Mouse (Mus musculus): ENCODE measurements at regions not wholly inside any gene's neighbourhood (a gene's known extent, or its start where the extent isn't known, plus 50 kb on each side); places are given as distances from the start of the nearest gene placed in this dataset.

GRCm38 (mm10) chr6:126240256-126240655, 73.5 kb upstream of the Ntf3 start:
- no peaks in the 10 kb centered on the region for H3K27me3 ChIP-seq (ENCODE audit: control insufficient read depth, insufficient read depth, low read length)
- ATAC-seq (ENCODE audit: insufficient read depth) (no peak), DNase-seq (ENCODE audit: low read depth in 3 of 3, low spot score in 3 of 3) (no peak)
- H3K4me1 ChIP-seq (replicated peaks; ENCODE audit: control insufficient read depth in 2 of 2, insufficient read depth in 2 of 2, low read length in 1 of 2), result no peaks in the 10 kb centered on the region
- H3K27ac ChIP-seq, result no peak overlapping the region
- H3K36me3 ChIP-seq (replicated peaks; ENCODE audit: control insufficient read depth, insufficient read depth, low read depth), result no peaks in the 10 kb centered on the region
- 15% methylated on average over 1 of the region's 1 CpGs for WGBS (ENCODE audit: insufficient replicate concordance)
- H3K4me3 ChIP-seq (ENCODE audit: insufficient read depth in 1 of 2, low read depth in 2 of 2, low read length in 2 of 2), result no peak overlapping the region
- TF ChIP-seq EP300 (IDR thresholded peaks at IDR 0.05; ENCODE audit: low read depth) (no peak), CTCF (IDR thresholded peaks at IDR 0.05; ENCODE audit: low read depth) (no peak)
- no peak overlapping the region for H3K4me2 ChIP-seq (ENCODE audit: low read depth)
- no peaks in the 10 kb centered on the region for H3K9me3 ChIP-seq (ENCODE audit: control insufficient read depth, low read length)
- H3K9ac ChIP-seq (replicated peaks), result no peak overlapping the region

Measured in liver, embryonic 14.5 days (tissue).